Mouse (Mus musculus) liver, embryonic 14.5 days (tissue): Measurements from ENCODE around the gene Muc20.

Experiments used
- CTCF ChIP-seq: IDR thresholded peaks from 2 replicates; pipeline ENCODE4 v1.5.1; 2016; ENCODE audit warnings: antibody characterized with exemption, low read depth, control low read depth
- EP300 ChIP-seq: IDR thresholded peaks from 2 replicates; pipeline ENCODE4 v1.6.1; 2016; ENCODE audit warnings: antibody characterized with exemption, low read depth

- TF ChIP-seq CTCF (no peak), EP300 (no peak)
These were observed 69.0 kb downstream of the Muc20 start for GRCm38 (mm10) chr16:32728240-32728639.
